Mouse (Mus musculus): ENCODE results near the gene Ccdc88c.

Gene Ccdc88c

GRCm38 (mm10) chr12:101028954-101029731 lies at the start of gene Ccdc88c:
Gene Ccdc88c, minus strand, starts transcription at chr12:101029056.
- peak; percentile 63 for DNase-seq

- no peak for DNase-seq
Measured at GRCm38 (mm10) chr12:101077955-101078354, 49.1 kb upstream of the Ccdc88c start.

- DNase-seq: no peak
Measured at GRCm38 (mm10) chr12:101075433-101075832, 46.6 kb upstream of the Ccdc88c start.

DNA sequence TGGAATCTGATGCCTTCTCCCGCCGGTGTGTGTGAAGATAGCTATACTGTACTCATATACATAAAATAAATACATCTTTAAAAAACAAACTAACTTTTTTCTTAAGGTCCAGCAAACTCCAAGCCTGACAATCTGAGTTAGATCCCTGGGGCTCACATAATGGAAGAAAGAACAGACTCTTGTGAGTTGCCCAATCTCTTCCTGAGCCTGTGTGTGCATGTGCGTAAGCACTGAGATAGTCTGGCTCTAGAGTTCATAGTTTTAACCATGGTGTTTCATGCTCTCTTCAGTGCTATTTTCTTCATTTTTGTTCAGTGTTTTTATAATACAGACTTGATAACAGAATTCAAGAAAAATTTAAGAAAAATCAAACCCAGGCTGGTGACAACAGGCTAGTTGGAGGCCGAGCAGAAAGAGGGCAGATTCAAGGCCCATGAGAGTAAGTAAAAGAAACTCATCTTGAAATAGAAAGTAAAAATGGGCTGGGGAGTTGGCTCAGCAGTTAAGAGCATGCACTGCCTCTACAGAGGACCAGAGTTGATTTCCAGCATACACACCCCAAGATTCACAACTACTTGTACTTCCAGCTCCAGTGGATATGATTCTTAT lies 46.1 kb upstream of the Ccdc88c start:
- DNase-seq: no peak

GRCm38 (mm10) chr12:101069813-101070212 lies 41.0 kb upstream of the Ccdc88c start:
- no peak for DNase-seq

DNA sequence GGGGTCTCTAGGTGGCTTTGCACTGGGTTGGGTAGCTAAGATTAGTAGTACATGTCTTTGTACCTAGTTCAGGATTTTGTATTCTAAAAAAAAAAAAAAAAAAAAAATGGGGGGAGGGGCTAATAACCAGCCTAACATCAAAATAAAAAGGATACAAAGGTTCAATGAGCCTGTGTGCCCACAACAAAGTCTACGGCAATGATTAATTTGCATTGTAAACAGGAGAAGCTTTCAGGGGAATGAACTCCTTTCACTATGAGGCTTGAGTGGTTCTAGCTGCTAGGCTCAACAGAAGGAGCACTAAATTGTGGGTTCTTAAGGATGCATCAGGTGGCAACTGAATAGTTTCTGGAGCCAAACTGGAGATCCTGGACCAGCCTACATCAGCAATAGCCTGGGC lies 37.5 kb upstream of the Ccdc88c start:
- DNase-seq: no peak

GRCm38 (mm10) chr12:101039956-101040355 lies 11.1 kb upstream of the Ccdc88c start:
- DNase-seq: no peak

GRCm38 (mm10) chr12:101028247-101028953 lies 456 bp downstream of the Ccdc88c start:
- DNase-seq: no peak

DNA sequence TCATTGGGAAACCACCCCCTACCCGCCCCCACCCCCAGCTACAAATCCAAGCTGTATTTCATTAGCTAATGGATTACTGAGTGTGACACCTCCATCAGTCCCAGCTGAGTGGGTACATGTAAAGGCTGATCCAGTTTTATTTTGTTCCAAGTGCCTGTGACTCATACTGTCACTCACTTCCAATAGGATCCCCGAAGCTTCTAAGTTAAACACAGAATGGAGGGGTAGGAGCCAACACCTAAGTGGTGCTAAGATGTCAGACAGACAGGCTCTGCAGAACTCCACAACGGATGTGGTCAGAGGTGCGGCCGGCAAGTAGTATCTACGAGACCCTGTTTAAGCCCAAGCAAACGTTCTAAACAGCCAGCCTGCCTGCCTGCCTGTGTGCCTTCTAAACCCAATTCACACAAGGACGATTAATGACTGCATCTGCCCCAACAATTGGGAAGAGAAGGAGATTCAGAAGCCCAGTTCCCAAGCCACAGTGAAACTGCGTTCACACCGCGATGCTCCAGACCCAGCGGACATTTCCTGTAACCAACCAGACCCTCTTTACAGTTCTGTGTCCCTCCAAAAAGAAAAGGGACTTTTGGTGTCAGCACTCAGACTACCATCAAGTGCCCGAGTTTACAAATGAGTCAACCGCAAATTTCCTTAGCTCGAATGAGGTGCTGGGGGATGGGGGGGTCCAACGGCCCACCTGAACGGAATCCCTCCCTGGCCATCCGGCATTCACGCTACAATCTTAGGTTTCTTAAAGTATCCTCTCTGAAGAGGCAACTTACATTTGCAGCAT lies 1.2 kb downstream of the Ccdc88c start:
- DNase-seq: no peak

- DNase-seq: no peak
Measured at GRCm38 (mm10) chr12:101026946-101027345, 1.9 kb downstream of the Ccdc88c start.

DNA sequence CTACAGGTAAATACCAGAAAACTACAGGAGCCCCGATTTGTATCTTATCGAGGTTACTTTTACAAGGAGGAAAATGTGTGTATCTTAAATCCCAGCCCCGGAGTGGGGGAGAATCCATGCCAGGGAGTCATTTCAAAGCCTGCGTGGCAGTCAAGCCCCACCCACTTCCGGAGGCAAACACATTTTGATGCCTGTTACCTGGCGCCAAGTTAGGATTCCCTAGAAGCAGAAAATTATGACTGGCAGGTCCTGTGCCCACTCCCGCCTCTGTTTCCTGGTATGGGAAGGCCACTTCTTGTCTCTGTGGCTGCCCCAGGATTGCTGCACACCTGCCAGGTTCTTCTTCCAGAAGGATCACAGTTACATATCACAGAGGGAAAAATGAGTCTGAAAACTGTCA lies 2.3 kb downstream of the Ccdc88c start:
- DNase-seq: no peak

- DNase-seq: no peak
Measured at GRCm38 (mm10) chr12:101026025-101026424, 2.8 kb downstream of the Ccdc88c start.

DNA sequence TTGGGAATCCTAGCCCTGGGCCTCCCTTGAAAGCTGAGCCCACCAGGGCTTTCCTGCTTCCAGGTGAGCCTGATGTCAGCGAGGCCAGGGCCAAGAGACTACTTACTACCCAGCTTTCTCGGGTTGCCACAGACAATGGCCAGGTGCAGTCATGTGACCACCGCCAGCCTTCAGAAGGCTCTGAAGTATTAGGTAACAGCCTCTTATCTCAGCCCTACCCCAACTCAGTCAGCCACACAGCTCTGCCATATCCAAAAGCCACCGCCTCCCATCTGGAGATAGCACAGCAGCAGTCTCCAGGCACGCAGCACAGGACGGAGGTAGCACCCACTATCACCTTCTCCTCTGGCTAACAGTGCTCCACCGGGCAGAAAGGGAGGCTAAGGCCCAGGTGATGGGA lies 3.5 kb downstream of the Ccdc88c start:
- no peak for DNase-seq

GRCm38 (mm10) chr12:101024824-101025223 lies 4.0 kb downstream of the Ccdc88c start:
- DNase-seq: no peak

GRCm38 (mm10) chr12:101023143-101023542 lies 5.7 kb downstream of the Ccdc88c start:
- no peak for DNase-seq

GRCm38 (mm10) chr12:101022353-101022752 lies 6.5 kb downstream of the Ccdc88c start:
- no peak for DNase-seq

DNA sequence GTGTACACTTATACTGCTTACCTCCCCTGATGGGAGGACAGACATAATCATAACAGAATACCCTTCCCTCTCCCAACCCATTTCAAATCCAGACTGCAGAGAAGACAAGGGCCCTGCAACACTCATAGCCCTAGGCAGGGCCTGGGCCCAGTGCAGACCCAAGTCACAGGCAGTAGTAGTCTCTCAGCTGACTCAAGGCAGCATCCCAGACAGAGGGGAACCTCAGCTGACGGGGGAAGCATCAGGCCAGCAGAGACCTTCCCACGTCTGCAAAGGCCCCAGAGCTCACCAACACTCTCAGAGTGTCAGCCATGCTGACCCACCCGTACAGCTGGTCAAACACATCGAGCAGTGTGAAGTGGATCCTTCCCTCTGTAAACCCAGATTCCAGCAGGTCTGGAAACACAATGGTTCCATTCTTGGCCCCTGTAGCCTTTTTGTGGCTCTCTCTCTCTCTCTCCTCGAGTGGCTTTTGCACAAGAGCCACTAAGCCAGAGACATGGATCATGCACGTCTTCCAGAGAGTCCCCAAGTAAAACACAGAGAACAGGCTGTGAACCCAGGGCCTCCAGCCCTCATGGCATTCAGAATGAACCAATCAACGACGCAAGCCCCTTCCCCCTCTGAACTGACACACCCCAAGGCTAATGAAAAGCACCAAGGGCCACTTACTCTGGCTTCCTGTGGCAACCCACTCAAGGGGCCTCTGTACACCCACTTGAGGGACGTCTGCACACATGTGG lies 7.2 kb downstream of the Ccdc88c start:
- DNase-seq: no peak

DNA sequence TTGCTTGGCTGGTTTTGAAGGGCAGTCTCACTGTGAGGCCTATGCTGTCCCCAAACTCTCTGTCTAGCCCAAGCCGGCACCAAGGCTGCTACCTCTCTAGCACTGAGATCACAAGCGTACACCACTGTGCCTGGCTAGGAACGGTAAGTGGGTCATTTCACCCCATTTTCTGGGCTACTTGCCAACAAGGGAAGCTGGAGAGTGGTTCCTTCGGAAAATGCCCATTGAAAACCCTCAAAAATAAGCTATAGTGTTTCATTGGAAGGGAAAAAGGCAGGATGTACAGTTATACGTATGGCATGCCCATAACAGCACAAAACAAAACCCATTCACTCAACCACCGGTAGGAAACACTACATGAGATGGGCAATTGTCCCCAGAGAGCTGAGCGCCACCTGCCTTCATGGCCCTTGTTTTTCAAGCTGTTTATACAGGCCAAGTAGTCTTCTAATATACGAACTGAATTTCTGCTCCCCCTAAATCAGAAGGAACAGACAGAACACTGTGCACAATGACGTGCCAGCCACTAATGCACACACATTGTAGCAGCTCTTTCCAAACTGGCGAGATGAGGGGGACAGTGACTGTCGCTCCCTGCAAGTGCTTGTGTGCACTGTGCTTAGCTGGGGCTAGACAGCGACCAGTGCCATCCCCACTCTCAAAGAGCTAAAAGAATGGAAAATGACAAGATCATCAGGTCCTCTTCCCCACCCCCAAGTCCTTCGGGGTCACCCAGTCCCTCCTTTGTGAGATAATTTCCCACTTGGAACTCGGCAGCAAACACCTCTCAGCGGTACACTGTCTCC lies 8.4 kb downstream of the Ccdc88c start:
- DNase-seq: peak; percentile 54

DNA sequence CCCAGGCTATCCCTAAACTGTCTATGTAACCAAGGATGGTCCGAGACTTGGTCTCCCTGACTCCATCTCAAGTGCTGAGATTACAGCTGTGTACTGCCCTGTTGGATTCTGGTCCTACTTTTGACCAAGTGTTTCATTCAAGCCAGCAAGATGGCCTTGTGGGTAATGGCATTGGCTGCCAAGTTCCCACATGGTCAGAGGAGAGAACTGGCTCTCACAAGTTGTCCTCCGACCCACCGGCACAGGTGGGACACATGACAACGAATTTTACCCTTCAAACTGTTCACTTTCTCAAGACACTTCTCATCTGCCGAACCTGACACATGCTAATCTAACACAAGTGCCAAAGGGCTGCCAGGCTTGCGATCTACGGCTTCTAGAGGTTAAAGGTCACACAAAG lies 9.4 kb downstream of the Ccdc88c start:
- DNase-seq: no peak

- no peak for DNase-seq
Measured at GRCm38 (mm10) chr12:101019031-101019430, 9.8 kb downstream of the Ccdc88c start.

DNA sequence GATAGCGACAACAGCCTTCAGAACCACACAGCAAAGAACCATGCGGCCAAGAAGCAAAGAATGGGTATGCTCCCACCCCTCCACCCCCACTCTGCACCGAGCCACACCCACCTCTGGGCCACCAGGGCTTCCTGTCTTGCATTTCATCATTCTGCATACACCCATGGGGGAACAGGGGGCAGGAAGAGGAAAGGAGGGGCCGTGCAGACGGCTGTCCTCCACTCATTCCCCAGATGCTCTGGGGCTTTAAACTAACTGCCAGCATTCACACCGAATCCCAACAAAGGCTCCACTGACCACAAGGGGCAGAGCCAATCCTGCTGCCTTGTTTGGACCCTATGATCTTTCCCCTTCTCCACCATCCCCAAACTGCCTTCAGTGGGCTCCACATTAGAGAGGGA lies 10.9 kb downstream of the Ccdc88c start:
- DNase-seq: no peak
